Mouse (Mus musculus) frontal cortex, adult 2 months (tissue): ENCODE measurements at regions not wholly inside any gene's neighbourhood (a gene's known extent, or its start where the extent isn't known, plus 50 kb on each side); places are given as distances from the start of the nearest gene placed in this dataset.

Source experiments
- DNase-seq, 2 experiments: peaks; one replicate each; pipeline ENCODE4 v3.0.0; 2022; ENCODE audit warnings: low spot score in 1 of 2; ENCODE audit errors: extremely low spot score in 1 of 2

GRCm38 (mm10) chr13:112160173-112160641 is 128.0 kb upstream of the Ankrd55 start:
- no peak for DNase-seq

- DNase-seq: no peak
Observed at GRCm38 (mm10) chr13:112160726-112161125, 127.5 kb upstream of the Ankrd55 start.

- DNase-seq: no peak
Observed at GRCm38 (mm10) chr13:112161886-112162285, 126.4 kb upstream of the Ankrd55 start.

- no peak for DNase-seq
Observed at GRCm38 (mm10) chr13:112165921-112166320, 122.3 kb upstream of the Ankrd55 start.

GRCm38 (mm10) chr13:112166338-112166802 is 121.9 kb upstream of the Ankrd55 start:
- DNase-seq: peak in 1 of 2 experiments; percentile 46

GRCm38 (mm10) chr13:112168468-112168867 is 119.8 kb upstream of the Ankrd55 start:
- no peak for DNase-seq

- DNase-seq: no peak
Observed at GRCm38 (mm10) chr13:112170872-112171271, 117.4 kb upstream of the Ankrd55 start.

- no peak for DNase-seq
Observed at GRCm38 (mm10) chr13:112171940-112172715, 116.1 kb upstream of the Ankrd55 start.

- no peak for DNase-seq
Observed at GRCm38 (mm10) chr13:112173973-112174372, 114.3 kb upstream of the Ankrd55 start.

GRCm38 (mm10) chr13:112178031-112178430 is 110.2 kb upstream of the Ankrd55 start:
- DNase-seq: no peak

- no peak for DNase-seq
Observed at GRCm38 (mm10) chr13:112183996-112184395, 104.3 kb upstream of the Ankrd55 start.

- DNase-seq: no peak
Observed at GRCm38 (mm10) chr13:112185116-112185515, 103.1 kb upstream of the Ankrd55 start.

- DNase-seq: peak; percentile 45 to 68
Observed at GRCm38 (mm10) chr13:112187226-112187625, 101.0 kb upstream of the Ankrd55 start.

GRCm38 (mm10) chr13:112188313-112188712 is 99.9 kb upstream of the Ankrd55 start:
- DNase-seq: no peak

GRCm38 (mm10) chr13:112188741-112189476 is 99.3 kb upstream of the Ankrd55 start:
- no peak for DNase-seq

GRCm38 (mm10) chr13:112189605-112190004 is 98.6 kb upstream of the Ankrd55 start:
- DNase-seq: no peak

GRCm38 (mm10) chr13:112192192-112192905 is 95.9 kb upstream of the Ankrd55 start:
- DNase-seq: no peak

- no peak for DNase-seq
Observed at GRCm38 (mm10) chr13:112193676-112194075, 94.6 kb upstream of the Ankrd55 start.

GRCm38 (mm10) chr13:112194991-112195390 is 93.3 kb upstream of the Ankrd55 start:
- no peak for DNase-seq

- peak in 1 of 2 experiments; percentile 56 for DNase-seq
Observed at GRCm38 (mm10) chr13:112196789-112197188, 91.5 kb upstream of the Ankrd55 start.

- no peak for DNase-seq
Observed at GRCm38 (mm10) chr13:112203721-112204120, 84.5 kb upstream of the Ankrd55 start.
